Mouse (Mus musculus) large intestine, adult 2 months (tissue): Measurements from ENCODE around the gene Trappc10. TPM values are rescaled to one million over a fixed set of nuclear protein-coding genes. Genes with fewer than 3 reads are reported as not detected.

Source experiments
- DNase-seq: peaks from one replicate; pipeline ENCODE4 v3.0.0-alpha.2; 2012; ENCODE audit warnings: low read depth, low spot score
- WGBS: fragments of 180-500 bp; shearing (Covaris S2); methylation state at CpG from one replicate; pipeline ENCODE4 v1.1.7; 2018; 5-methylcytosine and 5-hydroxymethylcytosine counted together
- polyA plus RNA-seq: library from polyadenylated mRNA; depleted of rRNA; stranded (reverse); fragments of >200 nt; gene quantifications from 2 replicates; pipeline ENCODE4 v1.2.3, GENCODE M21; 2012

Trappc10 gene
- polyA plus RNA-seq, 1 experiment: 53.6 TPM

DNA sequence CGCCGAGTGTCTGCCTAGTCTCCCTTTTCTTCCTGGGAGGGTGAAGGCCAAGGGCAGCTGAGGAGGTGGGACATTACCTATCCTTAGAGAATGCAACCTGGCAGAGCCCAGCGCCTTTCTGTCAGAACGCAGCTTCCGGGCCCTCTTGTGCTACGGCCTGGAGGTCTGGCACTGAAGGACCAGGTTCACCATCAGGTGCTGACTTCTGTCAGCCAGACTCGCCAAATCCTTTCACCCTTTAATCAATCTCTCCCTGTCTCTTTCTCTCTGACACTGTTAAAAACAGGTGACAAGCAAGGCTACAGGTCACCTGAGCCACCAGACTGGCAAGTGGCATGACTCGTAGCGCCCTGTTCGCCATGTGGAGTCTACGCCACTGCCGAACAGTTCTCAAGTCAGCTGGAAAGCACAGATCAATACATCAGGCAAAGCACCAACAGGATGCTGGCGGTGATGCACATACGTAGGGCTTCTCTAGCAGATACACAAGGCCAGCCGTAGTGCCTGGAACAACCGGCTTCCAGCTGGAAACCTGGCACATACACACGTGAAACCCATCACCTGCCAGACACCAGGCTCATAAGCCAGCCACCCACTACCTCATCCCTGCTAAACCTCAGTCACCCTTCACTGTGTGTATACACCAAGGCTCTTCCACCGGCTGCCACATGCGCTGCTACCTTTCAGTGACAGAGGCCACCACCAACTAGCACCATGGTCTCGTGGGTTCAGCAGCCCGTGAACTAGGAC, 79.0 kb downstream of the Trappc10 start:
- DNase-seq: no peak
- WGBS: 93% methylated on average over 21 of the region's 21 CpGs

DNA sequence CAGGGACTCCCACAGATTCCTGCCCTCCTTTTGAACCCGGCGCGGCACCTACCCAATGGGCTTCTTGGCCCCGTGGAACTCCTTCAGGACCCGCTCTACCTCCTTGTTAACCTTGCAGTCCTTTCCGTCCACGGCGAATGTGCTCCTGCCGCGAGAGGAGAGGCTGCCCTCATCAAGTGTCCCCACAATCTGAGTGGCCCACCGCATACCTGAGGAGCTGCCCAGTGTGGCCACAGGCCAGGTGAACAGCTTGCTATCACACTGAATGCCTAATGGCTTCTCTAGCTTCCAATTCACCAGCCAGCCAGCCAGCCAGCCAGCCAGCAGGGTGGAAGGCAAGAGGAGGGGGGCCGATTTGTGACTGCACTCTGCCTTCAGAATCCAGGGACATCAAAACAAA, 79.7 kb downstream of the Trappc10 start:
- WGBS: 93% methylated on average over 12 of the region's 12 CpGs
- DNase-seq: no peak

DNA sequence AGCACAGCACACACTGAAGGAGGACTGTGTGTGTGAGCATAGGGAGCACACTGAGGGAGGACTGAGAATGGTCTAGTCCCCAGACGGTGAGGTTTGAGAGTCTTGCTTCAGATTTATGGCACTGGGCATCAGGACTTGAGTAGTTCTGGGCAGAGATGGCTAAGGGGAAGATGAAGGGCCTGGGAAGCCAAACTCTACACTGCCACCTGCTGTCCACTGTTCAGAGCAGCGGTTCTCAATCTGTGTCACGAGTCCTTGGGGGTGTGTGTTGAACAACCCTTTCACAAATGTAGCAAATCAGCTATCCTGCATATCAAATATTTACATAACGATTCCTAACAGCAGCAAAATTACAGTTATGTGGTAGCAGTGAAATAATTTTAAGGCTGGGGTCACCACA, 80.5 kb downstream of the Trappc10 start:
- DNase-seq: peak; percentile 40
- WGBS: 10% methylated on average over 4 of the region's 4 CpGs

DNA sequence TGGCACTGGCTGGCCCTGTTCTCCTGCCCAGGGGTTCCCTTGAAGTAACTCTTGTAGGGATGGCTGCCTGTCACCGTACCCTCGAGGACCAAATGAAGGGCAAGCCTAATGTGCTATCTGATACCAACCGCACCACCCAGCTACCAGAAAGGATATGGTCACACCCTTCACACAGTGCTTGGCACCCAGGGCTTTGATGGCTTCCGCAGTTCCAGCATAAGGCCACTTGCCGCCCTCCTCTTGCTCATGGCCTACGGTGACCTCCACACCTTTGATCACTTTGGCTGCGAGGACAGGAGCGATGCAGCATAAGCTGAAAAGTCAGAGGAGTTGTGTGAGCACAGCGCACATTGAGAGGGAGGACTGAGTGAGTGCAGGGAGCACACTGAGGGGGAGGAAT, 81.2 kb downstream of the Trappc10 start:
- no peak for DNase-seq
- 94% methylated on average over 9 of the region's 9 CpGs for WGBS

DNA sequence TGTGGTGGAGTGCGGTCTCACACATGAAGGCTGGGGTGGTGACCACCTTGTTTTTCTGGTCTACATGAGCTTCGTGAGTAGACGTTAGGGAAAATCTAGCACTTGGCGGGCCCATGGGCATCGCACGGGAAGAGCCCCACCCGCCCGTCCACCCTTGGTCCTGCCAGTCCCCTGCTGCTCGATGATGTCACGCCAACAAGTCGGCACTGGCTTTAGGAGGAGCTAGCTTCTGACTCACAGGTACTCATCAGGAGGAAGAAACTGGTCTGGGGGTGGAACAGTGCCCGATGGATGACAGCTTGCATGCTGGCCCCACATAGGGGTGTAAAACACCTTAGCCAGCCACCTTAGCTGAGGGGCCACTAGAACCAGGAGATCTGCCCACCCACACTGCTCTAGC, 81.8 kb downstream of the Trappc10 start:
- WGBS: 93% methylated on average over 12 of the region's 12 CpGs
- no peak for DNase-seq

DNA sequence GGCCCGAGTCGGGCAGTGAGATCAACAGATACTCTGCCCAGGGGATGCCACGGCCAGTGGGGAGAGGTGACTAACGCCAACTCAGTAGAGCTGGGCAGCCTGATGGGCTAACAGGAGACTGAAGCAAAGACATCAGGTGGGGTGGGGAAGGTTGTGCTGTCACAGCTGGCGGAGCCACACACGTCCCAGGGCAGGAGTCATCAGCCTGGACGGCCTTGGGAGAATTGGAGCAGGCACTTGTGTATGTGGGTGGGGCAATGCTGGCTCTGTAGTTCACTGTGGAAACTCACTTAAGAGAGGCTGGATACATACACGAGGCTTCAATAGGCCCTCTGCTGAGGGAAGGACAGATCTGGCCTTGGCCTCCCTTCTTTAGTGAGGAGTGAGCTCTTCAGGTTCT, 83.3 kb downstream of the Trappc10 start:
- WGBS: 70% methylated on average over 8 of the region's 8 CpGs

DNA sequence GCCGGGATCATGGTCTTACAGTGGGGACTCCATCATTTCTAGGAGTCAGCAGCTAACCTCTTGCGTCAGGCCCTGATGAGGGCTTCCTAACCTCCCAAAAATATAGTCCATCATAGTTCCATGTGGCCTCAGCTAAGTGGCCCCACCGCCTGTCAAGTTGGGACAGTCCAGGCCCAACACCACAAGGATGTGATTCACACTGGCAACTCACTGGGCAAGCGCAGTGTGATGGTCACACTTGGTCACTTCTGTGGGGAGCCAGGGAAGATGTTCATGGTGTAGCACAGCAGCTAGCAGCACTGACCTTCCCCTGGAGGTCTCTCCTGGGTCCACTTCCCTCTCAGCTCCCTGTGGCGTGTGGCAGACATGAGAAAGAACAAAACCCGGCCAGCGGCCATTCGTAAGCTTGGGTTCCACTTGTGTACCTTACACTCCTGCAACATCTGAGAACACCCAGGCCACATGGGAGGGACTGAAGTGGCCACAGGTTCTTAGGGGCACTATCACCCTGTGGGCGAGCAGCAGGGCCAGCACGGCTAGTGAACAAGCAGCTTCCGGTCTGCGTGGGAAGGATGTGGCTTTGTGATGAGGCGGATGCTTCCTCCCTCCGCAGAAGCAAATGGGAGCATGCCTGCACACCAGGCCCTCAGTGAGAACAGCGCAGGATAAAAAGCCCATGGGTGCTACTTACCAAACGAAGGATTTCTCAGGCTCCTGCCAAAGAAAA, 83.9 kb downstream of the Trappc10 start:
- no peak for DNase-seq

More for the DNA sequence above, 83.3 kb downstream of the Trappc10 start:
- no peak for DNase-seq

DNA sequence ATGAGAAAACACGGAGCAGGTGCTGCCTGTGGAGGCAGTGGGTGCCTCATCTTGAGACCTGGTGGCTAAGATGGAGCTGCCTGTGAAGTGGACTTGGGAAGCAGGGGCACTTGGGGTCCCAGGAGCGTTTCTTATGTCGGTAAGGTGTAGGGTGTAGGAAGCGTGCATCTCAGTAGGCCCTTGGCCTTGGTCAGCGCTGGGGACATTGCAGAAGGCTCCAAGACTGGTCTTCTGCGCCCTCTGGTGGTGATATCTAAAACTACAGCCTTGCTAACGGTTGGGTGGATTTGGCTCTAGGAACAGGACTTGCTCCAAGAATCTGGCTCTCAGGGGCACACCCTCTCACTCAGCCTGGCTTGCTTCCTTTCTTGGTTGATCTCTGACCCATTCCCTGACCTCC, 84.5 kb downstream of the Trappc10 start:
- 2% methylated on average over 7 of the region's 7 CpGs for WGBS
- peak; percentile 67 for DNase-seq

More for the DNA sequence above, 83.9 kb downstream of the Trappc10 start:
- 83% methylated on average over 16 of the region's 16 CpGs for WGBS

DNA sequence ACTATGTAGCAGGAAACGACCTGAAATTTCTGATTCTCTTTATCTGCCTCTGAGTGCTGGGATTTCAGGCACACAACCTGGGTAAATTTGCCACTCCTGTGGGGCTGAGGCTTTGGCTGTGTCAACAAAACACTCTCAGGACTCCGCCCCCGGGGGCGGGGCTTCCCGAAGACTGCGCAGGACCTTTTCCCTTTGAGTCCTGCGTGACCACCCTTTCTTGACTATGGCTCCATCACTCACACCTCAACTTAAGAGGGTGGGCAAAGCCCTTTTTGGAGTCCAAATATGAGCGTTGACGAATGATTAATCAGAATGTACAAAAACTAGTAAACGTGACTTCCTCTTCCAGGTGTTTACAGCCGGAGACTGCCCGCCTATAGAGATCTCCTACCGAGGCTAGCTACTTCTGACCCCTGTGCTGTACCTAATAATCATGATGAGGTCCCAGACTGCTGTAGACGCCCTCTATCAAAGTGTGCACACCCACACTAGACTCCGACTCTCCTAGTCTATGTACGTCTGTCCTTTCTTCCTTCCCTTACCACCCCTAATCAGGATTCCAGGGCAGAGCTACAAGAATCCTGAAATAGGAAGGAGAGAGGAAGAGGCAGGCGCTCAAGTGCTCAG, 85.1 kb downstream of the Trappc10 start:
- peak; percentile 81 for DNase-seq
- 6% methylated on average over 17 of the region's 17 CpGs for WGBS

DNA sequence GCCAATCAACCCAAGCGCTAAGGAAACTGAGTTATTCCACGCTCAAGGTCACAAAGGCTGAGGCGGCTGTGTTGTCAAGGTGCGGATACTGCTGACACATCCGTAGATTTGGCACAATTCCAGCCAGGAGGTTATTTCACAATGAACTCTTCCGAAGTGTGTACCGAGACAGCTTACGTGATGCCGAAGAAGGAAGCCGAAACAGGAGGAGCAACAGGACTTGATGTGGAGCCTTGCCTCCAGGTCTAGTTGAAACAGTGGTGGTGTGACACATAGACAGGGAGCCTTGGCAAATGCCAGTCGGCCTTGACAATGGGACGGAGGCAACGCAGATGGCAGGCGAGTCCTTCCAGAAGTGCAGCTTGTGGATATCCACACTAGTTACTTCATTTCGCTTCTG, 86.4 kb downstream of the Trappc10 start:
- 34% methylated on average over 15 of the region's 15 CpGs for WGBS
- peak; percentile 64 for DNase-seq

DNA sequence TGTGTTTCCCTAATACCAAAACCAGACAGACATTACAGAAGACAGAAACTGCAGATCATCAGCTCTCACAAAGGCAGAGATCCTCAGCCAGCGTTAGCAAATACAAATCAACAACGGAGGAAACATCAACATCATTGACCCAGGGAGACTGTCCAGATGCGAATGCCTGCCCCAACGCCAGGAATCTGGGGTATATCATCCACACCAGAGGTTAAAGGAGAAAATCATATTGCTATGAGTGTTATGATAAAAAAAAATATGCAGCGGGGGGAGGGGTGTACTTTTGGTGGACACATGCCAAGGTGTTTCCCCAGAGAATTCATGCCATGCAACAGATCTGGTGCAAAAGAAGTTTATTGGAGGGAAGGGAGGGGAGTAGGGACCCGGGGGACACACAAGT, 87.5 kb downstream of the Trappc10 start:
- WGBS: 58% methylated on average over 6 of the region's 6 CpGs
- DNase-seq: no peak

DNA sequence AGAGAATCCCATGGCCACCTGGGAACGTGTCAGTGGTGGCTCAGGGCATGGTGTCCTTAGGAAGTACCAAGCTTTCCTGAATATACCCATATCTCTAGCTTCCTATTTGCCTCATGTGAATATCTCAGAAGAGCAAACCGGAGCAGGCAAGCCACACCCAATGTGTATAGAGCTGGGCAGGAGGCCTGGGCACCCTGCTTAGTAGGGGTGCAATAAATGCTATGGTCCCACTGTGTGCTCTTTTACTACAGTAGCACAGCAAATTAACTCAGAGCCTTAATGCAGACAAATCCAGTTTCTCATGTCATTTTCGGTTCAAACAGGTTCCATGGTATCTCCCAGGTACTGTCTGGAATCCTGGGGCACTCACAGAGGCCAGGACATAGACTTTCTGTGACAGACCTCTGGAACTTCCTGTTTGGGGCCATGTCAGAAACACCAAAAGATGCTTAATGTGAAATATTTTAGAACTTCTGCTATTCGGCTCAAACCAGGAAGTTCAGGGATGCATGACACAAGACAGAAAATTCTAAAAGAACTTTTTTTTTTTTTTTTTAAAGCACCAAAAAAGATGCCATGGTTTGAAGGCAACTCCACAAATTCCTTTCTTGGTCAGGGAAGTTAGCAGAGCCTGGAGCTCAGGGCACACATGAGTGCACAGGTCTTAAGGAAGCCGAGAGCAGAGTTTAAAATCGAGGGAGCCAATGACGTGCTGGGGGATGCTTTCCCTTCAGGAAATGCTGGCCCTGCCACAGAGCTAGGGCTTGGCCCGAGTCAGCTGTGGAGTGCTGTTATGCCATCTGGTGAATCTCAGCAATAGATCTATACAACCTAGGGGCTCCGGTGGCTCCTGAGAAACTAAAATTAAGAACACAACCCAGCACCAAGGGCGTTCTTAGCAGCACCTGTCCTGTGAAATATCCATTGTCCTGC, 95.3 kb downstream of the Trappc10 start:
- 74% methylated on average over 10 of the region's 10 CpGs for WGBS
- DNase-seq: no peak

DNA sequence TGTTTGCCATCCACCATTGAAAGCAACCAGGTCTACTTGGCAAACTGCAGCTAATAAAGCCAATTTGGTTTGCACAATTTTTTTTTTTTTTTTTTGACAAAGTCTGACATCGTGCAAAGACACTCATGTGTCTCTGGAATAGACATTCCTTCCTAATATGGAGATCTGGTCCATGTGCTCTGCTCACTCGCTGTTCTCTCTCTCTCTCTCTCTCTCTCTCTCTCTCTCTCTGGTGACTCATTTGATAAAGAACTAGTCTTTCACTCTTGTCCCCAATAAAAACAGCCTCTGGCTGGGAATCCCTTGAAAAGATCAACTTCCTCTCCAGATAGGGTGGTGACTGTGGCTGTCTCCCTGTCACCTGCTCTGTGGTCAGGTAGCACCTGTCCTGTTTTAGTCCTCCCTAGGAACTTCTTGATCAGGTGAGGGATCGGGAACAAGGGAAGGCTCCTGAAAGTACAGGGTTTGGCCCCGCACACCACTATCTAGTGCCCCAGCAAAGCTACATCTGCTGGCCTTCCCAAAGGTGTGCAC, 96.5 kb downstream of the Trappc10 start:
- WGBS: 18% methylated on average over 4 of the region's 4 CpGs
- no peak for DNase-seq

DNA sequence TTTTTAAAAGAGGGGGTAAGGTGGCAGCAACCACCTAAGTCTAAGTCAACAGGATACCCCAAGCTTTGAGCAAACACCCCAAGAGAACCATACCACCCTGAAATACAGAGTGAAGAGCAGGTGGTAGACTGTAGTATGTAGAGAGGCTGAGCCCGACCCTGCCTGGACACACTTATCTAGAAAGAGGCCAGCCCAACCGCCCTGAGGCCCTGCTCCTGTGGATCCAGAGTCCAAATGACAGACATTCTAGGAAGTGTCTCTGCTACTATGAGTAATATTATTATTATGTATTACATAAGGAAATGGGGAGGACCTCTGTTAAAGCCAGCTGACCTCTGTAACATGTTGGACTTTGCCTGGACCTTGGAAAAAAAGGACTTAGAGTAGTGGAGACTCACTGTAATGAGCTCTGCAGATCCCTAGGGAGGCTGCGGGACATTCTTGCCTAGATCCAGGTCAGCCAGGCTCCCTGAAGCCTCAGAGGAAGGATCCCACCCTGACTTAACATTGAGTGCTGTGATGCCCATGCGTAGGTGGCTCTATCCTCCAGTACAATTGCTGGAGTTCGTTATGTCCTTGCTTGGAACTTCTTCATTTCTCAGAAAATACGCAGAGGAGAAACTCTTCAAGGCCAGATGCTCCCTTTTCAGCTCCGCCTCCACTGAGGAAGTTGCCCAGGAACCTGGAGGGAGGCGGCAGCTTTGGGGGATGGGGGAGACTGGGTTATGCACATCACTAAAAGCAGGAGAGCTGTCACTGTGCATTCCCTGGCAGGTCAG, 100.5 kb downstream of the Trappc10 start:
- no peak for DNase-seq
- 45% methylated on average over 8 of the region's 8 CpGs for WGBS

DNA sequence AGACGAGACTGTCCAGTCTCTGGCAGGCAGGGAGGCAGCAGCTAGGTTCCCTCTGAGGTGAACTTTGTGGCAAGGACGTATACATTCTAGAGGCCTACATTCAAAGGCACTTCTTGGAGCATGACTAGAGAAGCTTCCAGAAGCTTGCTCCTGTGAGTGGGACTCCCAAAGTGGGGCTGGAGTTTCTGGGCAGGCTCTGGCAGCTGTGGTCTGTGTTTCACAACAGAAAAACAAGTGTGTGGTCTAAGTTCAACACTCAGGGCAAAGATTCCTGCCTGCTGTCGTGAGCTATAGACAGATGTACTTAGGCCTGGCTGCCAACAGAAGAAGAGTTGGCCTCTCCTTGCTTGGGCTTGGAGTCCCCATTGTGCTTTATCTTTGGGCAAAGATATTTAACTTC, 103.6 kb downstream of the Trappc10 start:
- 77% methylated on average over 3 of the region's 3 CpGs for WGBS
- DNase-seq: no peak

DNA sequence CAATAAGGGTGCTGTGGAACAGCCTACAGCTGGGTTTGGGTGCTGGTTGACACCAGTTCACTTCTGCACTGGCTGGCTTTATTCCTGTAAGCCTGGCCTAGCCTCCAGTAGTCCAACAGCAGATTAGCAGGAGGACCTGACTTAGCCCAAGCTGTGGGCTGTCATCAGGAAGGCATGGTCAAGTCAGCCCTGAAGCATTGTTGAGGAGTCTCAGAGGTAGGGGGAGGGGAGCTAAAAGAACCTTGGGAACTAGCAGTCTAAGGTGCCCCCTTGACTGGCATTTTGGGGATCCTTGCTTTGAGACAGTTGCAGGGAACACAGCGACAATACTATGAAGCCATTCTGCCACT, 104.2 kb downstream of the Trappc10 start:
- no peak for DNase-seq

DNA sequence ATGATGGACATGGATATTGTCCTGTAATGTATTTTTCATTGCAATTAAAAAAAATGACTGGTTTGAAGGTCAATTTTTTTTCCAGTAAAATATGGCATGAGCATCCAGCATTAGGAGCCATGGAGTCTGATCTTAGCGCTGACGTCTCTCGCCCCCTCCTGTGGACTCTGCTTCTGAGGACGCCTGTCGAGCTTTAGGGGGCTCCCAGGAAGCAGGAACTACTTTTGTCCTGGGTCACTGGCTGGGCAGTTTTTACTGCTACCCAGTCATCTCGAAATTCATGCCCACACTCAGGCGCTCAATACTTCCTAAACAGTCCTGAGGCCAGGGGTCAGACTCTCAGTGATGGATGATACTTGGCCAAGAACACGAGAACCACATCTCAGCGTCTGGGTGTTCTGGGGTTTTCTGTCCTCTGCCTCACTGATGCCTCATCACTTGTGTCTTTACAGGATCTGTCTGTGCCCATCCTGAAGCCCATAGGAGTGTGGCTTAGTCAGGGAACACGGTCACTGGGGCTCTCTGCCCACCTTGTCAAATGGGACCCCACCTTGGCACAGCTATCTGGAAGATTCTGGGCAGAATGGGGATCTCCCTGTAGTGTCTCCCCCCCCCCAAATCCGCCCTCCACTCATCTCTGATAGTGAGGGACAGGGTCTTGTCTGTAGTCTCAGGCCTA, 104.7 kb downstream of the Trappc10 start:
- 81% methylated on average over 11 of the region's 11 CpGs for WGBS

More for the DNA sequence above, 104.2 kb downstream of the Trappc10 start:
- 86% methylated on average over 1 of the region's 1 CpGs for WGBS

DNA sequence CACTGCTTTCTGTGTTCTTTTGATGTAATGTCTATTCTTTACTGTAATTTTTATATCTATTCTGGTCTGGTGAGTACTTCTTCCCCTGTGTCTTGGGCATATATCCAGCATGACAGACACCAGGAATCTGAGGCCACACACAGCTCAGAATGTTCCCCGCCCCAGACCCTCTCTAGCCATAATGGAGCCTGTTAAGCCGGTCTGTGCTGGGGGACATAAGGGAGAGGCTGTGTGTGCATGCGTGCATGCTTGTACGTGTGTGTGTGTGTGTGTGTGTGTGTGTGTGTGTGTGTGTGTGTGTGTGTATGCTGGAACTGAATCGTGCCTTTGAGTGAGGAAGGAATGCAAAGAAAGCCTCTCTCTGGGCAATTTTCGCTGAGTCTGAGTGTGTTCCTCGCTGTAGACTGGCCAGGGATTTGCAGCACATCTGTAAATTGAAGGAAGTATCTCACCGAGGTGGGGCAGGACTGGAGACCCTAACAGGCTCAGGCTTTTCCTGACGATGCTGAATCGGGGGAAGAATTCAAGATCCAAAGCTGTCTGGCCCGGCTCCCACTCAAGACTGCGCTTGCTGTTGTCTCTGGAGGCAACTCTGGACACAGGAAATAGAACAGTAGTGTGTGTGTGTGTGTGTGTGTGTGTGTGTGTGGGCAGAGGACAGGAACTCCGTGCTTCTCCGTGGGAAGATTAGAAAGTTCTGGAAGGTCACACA, 105.5 kb downstream of the Trappc10 start:
- WGBS: 37% methylated on average over 14 of the region's 14 CpGs
- DNase-seq: no peak

More for the DNA sequence above, 104.7 kb downstream of the Trappc10 start:
- no peak for DNase-seq
